Mouse (Mus musculus): ENCODE measurements at regions not wholly inside any gene's neighbourhood (a gene's known extent, or its start where the extent isn't known, plus 50 kb on each side); places are given as distances from the start of the nearest gene placed in this dataset.

GRCm38 (mm10) chr6:103209202-103209601 lies 301.2 kb upstream of the Chl1 start:
- no peaks in the 10 kb centered on the region for H3K27me3 ChIP-seq (ENCODE audit: insufficient read depth, low read length)
- DNase-seq (ENCODE audit: low spot score) (no peak), ATAC-seq (replicated peaks; ENCODE audit: low FRiP score, low read depth) (no peak)
- H3K4me1 ChIP-seq (replicated peaks; ENCODE audit: insufficient read depth, low read length): no peaks in the 10 kb centered on the region
- no peak overlapping the region for H3K9ac ChIP-seq (ENCODE audit: low read depth, low read length)
- H3K4me2 ChIP-seq (ENCODE audit: low read length): no peak overlapping the region
- no peak for TF ChIP-seq CTCF (IDR thresholded peaks at IDR 0.05; ENCODE audit: low read depth)
- H3K36me3 ChIP-seq (ENCODE audit: insufficient read depth, low read length): no peaks in the 10 kb centered on the region
- H3K27ac ChIP-seq: no peak overlapping the region
- H3K4me3 ChIP-seq (replicated peaks; ENCODE audit: low read depth, low read length): no peak overlapping the region
- H3K9me3 ChIP-seq (replicated peaks; ENCODE audit: low read length): no peaks in the 10 kb centered on the region

GRCm38 (mm10) chr6:103213160-103213559 lies 297.2 kb upstream of the Chl1 start:
- WGBS: 29% methylated on average over 6 of the region's 6 CpGs
- peak; percentile 4 for DNase-seq (ENCODE audit: low spot score)
- H3K27ac ChIP-seq: no peak overlapping the region

DNA sequence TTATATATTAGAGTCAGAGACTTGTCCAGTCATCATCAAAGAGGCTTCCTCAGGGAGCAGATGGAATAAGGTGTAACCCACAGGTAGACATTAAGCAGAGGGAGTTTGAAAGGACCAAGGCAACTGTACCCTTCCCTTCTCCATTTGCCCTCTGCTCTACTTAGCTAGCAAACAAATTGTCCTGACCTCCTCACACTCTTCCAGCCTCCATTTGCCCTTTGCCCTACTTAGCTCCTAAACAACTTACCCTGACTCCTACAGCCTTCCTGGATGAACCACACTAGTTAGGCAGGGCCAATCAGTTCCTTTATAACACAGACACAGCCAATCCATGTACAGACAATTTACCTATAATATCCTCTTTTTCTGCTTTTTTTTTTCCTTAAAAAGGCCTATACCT lies 273.5 kb upstream of the Chl1 start:
- ATAC-seq (replicated peaks; ENCODE audit: low FRiP score, low read depth): no peak
- Histone ChIP-seq H3K27me3 (ENCODE audit: insufficient read depth, low read length) (no peaks in the 10 kb centered on the region), H3K4me1 (replicated peaks; ENCODE audit: insufficient read depth, low read length) (no peaks in the 10 kb centered on the region), H3K9ac (ENCODE audit: low read depth, low read length) (no peak overlapping the region), H3K36me3 (ENCODE audit: insufficient read depth, low read length) (no peaks in the 10 kb centered on the region), H3K4me3 (replicated peaks; ENCODE audit: low read depth, low read length) (no peak overlapping the region), H3K9me3 (replicated peaks; ENCODE audit: low read length) (no peaks in the 10 kb centered on the region), H3K4me2 (ENCODE audit: low read length) (no peak overlapping the region), H3K27ac (no peak overlapping the region)
- no peak for DNase-seq (ENCODE audit: low spot score)
- no peak for TF ChIP-seq CTCF (IDR thresholded peaks at IDR 0.05; ENCODE audit: low read depth)

More at GRCm38 (mm10) chr6:103213160-103213559, 297.2 kb upstream of the Chl1 start:
- Histone ChIP-seq H3K9ac (ENCODE audit: low read depth, low read length) (no peak overlapping the region), H3K4me3 (replicated peaks; ENCODE audit: low read depth, low read length) (no peak overlapping the region), H3K4me2 (ENCODE audit: low read length) (no peak overlapping the region), H3K27me3 (ENCODE audit: insufficient read depth, low read length) (no peaks in the 10 kb centered on the region), H3K4me1 (replicated peaks; ENCODE audit: insufficient read depth, low read length) (no peaks in the 10 kb centered on the region), H3K36me3 (ENCODE audit: insufficient read depth, low read length) (no peaks in the 10 kb centered on the region), H3K9me3 (replicated peaks; ENCODE audit: low read length) (no peaks in the 10 kb centered on the region)
- TF ChIP-seq CTCF (IDR thresholded peaks at IDR 0.05; ENCODE audit: low read depth): no peak
- no peak for ATAC-seq (replicated peaks; ENCODE audit: low FRiP score, low read depth)

- H3K4me2 ChIP-seq (ENCODE audit: low read length): no peak overlapping the region
- H3K27ac ChIP-seq: no peak overlapping the region
- H3K4me1 ChIP-seq (replicated peaks; ENCODE audit: insufficient read depth, low read length): no peaks in the 10 kb centered on the region
- H3K9me3 ChIP-seq (replicated peaks; ENCODE audit: low read length): no peaks in the 10 kb centered on the region
- H3K27me3 ChIP-seq (ENCODE audit: insufficient read depth, low read length): no peaks in the 10 kb centered on the region
- H3K36me3 ChIP-seq (ENCODE audit: insufficient read depth, low read length): no peaks in the 10 kb centered on the region
- 79% methylated on average over 5 of the region's 5 CpGs for WGBS
- no peak for TF ChIP-seq CTCF (IDR thresholded peaks at IDR 0.05; ENCODE audit: low read depth)
- H3K9ac ChIP-seq (ENCODE audit: low read depth, low read length): no peak overlapping the region
- ATAC-seq (replicated peaks; ENCODE audit: low FRiP score, low read depth) (no peak), DNase-seq (ENCODE audit: low spot score) (no peak)
- no peak overlapping the region for H3K4me3 ChIP-seq (replicated peaks; ENCODE audit: low read depth, low read length)
These were observed 241.4 kb upstream of the Chl1 start for GRCm38 (mm10) chr6:103268984-103269383.

- H3K27ac ChIP-seq: no peak overlapping the region
- WGBS: 62% methylated on average over 3 of the region's 3 CpGs
- no peaks in the 10 kb centered on the region for H3K36me3 ChIP-seq (ENCODE audit: insufficient read depth, low read length)
These were observed 238.2 kb upstream of the Chl1 start for GRCm38 (mm10) chr6:103272216-103272615.

DNA sequence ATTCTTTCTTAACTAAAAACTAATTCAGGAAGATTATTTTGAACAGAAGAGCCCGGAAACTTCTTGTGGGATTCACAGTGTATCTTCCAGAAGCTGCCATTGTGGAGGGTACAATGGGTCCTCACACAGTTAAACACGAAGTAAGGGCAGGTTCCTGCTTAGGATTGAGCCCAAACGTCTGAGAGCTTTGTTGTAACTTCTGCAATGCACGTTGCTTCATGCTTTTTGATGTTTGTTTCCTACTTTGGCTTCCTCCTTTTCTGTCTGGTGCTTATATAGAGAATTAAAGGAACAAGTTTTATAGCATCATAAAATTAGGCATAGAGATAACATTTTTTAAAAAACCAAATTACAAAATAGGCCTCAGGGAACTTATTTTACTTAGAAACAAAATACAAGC lies 235.3 kb upstream of the Chl1 start:
- no peak overlapping the region for H3K4me3 ChIP-seq (replicated peaks; ENCODE audit: low read depth, low read length)
- no peak overlapping the region for H3K4me2 ChIP-seq (ENCODE audit: low read length)
- no peak for TF ChIP-seq CTCF (IDR thresholded peaks at IDR 0.05; ENCODE audit: low read depth)
- DNase-seq (ENCODE audit: low spot score) (no peak), ATAC-seq (replicated peaks; ENCODE audit: low FRiP score, low read depth) (no peak)
- no peak overlapping the region for H3K9ac ChIP-seq (ENCODE audit: low read depth, low read length)
- no peaks in the 10 kb centered on the region for H3K9me3 ChIP-seq (replicated peaks; ENCODE audit: low read length)
- no peaks in the 10 kb centered on the region for H3K4me1 ChIP-seq (replicated peaks; ENCODE audit: insufficient read depth, low read length)
- 58% methylated on average over 4 of the region's 4 CpGs for WGBS
- H3K27ac ChIP-seq: no peak overlapping the region
- H3K36me3 ChIP-seq (ENCODE audit: insufficient read depth, low read length): no peaks in the 10 kb centered on the region
- H3K27me3 ChIP-seq (ENCODE audit: insufficient read depth, low read length): no peaks in the 10 kb centered on the region

More at GRCm38 (mm10) chr6:103272216-103272615, 238.2 kb upstream of the Chl1 start:
- no peak overlapping the region for H3K9ac ChIP-seq (ENCODE audit: low read depth, low read length)
- ATAC-seq (replicated peaks; ENCODE audit: low FRiP score, low read depth): no peak
- no peak for TF ChIP-seq CTCF (IDR thresholded peaks at IDR 0.05; ENCODE audit: low read depth)
- H3K27me3 ChIP-seq (ENCODE audit: insufficient read depth, low read length): no peaks in the 10 kb centered on the region
- DNase-seq (ENCODE audit: low spot score): no peak
- no peak overlapping the region for H3K4me2 ChIP-seq (ENCODE audit: low read length)
- H3K4me3 ChIP-seq (replicated peaks; ENCODE audit: low read depth, low read length): no peak overlapping the region
- H3K9me3 ChIP-seq (replicated peaks; ENCODE audit: low read length): no peaks in the 10 kb centered on the region
- no peaks in the 10 kb centered on the region for H3K4me1 ChIP-seq (replicated peaks; ENCODE audit: insufficient read depth, low read length)

DNA sequence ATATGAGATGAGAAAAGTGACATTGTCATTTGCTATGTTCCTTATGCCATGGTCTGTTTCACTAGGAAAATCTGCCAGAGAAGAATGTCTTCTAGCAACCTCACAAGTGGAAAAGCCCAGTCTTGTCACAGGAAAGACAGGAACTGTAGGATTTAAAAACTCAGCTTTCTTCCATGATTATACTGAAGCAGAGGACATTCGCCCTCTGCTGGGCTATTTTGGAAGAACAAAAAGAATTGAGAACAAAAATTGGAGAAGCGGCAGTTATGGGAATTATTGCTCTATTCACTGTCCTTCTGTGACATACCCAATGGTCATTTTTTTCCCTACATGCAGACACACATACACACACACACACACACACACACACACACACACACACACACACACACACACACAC lies 234.9 kb upstream of the Chl1 start:
- H3K27ac ChIP-seq: no peak overlapping the region
- H3K36me3 ChIP-seq (ENCODE audit: insufficient read depth, low read length): no peaks in the 10 kb centered on the region
- H3K4me2 ChIP-seq (ENCODE audit: low read length): no peak overlapping the region
- H3K9ac ChIP-seq (ENCODE audit: low read depth, low read length): no peak overlapping the region
- 31% methylated on average over 2 of the region's 2 CpGs for WGBS
- H3K27me3 ChIP-seq (ENCODE audit: insufficient read depth, low read length): no peaks in the 10 kb centered on the region
- no peaks in the 10 kb centered on the region for H3K4me1 ChIP-seq (replicated peaks; ENCODE audit: insufficient read depth, low read length)
- peak; percentile 68 for TF ChIP-seq CTCF (IDR thresholded peaks at IDR 0.05; ENCODE audit: low read depth)
- H3K4me3 ChIP-seq (replicated peaks; ENCODE audit: low read depth, low read length): no peak overlapping the region
- H3K9me3 ChIP-seq (replicated peaks; ENCODE audit: low read length): no peaks in the 10 kb centered on the region
- ATAC-seq (replicated peaks; ENCODE audit: low FRiP score, low read depth) (no peak), DNase-seq (ENCODE audit: low spot score) (peak; percentile 45)
